ENCODE assay signal across 11 mouse cellular contexts in genomic region chr3:34445354-34445753, GRCm38 (mm10).
DNase-seq lines count a peak whose midpoint lies in the region; ATAC-seq and TF ChIP-seq lines count a peak whose summit lies in the region.
"Had no signal": no experiment of that assay in that cellular context is flagged by ENCODE, and none has a peak within 500 bp of the region (broad histone marks: within the 10 kb centered on the region; RNA-seq: fewer than 3 reads in every experiment).

No protein-coding gene starts in this region.

- H3K9me3 ChIP-seq in forebrain, postnatal 0 days (ENCODE audit: low read length), result no peaks in the 10 kb centered on the region
- peaks cover 8% of the 10 kb centered on the region for H3K9me3 ChIP-seq in midbrain, embryonic 10.5 days (replicated peaks)
- H3K9me3 ChIP-seq in kidney, embryonic 14.5 days (ENCODE audit: control insufficient read depth, low read length), result no peaks in the 10 kb centered on the region

- no peaks in the 10 kb centered on the region for H3K36me3 ChIP-seq in forebrain, postnatal 0 days (ENCODE audit: insufficient read depth)
- H3K36me3 ChIP-seq in midbrain, embryonic 10.5 days, result no peaks in the 10 kb centered on the region
- H3K36me3 ChIP-seq in kidney, embryonic 14.5 days (ENCODE audit: control insufficient read depth, insufficient read depth, low read length), result no peaks in the 10 kb centered on the region
- H3K36me3 ChIP-seq: heart, embryonic 13.5 days; limb, embryonic 12.5 days had no signal

- H3K27ac ChIP-seq in forebrain, postnatal 0 days (ENCODE audit: low read depth, low read length), result peak overlapping the region; percentile 47
- H3K27ac ChIP-seq in midbrain, embryonic 10.5 days (replicated peaks), result peak overlapping the region; percentile 82
- H3K27ac ChIP-seq in kidney, embryonic 14.5 days (ENCODE audit: low read depth, low read length), result no peak overlapping the region
- H3K27ac ChIP-seq: heart, embryonic 13.5 days; limb, embryonic 12.5 days had no signal

- H3K4me1 ChIP-seq in forebrain, postnatal 0 days (ENCODE audit: insufficient read depth), result 0 out of 2 replicates have a peak, but pooled peaks cover 3% of the 10 kb centered on the region
- H3K4me1 ChIP-seq in midbrain, embryonic 10.5 days, result peaks cover 59% of the 10 kb centered on the region
- H3K4me1 ChIP-seq in kidney, embryonic 14.5 days (ENCODE audit: control insufficient read depth, insufficient read depth, low read length), result no peaks in the 10 kb centered on the region

- no peaks in the 10 kb centered on the region for H3K27me3 ChIP-seq in forebrain, postnatal 0 days (ENCODE audit: insufficient read depth, low read length)
- H3K27me3 ChIP-seq in midbrain, embryonic 10.5 days (ENCODE audit: low read depth, poor library complexity, severe bottlenecking), result no peaks in the 10 kb centered on the region
- no peaks in the 10 kb centered on the region for H3K27me3 ChIP-seq in kidney, embryonic 14.5 days (ENCODE audit: control insufficient read depth, insufficient read depth, low read length)
- H3K27me3 ChIP-seq: CH12.LX; heart, embryonic 13.5 days had no signal

- WGBS in forebrain, postnatal 0 days, result 16% methylated on average over 7 of the region's 7 CpGs
- WGBS in midbrain, embryonic 10.5 days, result 37% methylated on average over 7 of the region's 7 CpGs
- 63% methylated on average over 7 of the region's 7 CpGs for WGBS in kidney, embryonic 14.5 days

- no peak overlapping the region for H3K9ac ChIP-seq in forebrain, postnatal 0 days
- H3K9ac ChIP-seq in kidney, embryonic 14.5 days (ENCODE audit: low read depth, low read length), result no peak overlapping the region
- H3K9ac ChIP-seq: heart, embryonic 13.5 days; limb, embryonic 12.5 days had no signal

- no peak overlapping the region for H3K4me3 ChIP-seq in forebrain, postnatal 0 days (ENCODE audit: low read depth, low read length)
- H3K4me3 ChIP-seq in midbrain, embryonic 10.5 days, result no peak overlapping the region
- no peak overlapping the region for H3K4me3 ChIP-seq in kidney, embryonic 14.5 days (ENCODE audit: low read length)
- H3K4me3 ChIP-seq: heart, embryonic 13.5 days; limb, embryonic 12.5 days had no signal

- peak; percentile 44 for DNase-seq in cerebellum, adult 9-11 months
- DNase-seq in cerebellum, adult 8-10 months, result no peak
- DNase-seq in adipocyte (ENCODE audit: low spot score), result peak; percentile 49
- peak; percentile 70 for DNase-seq in forebrain, postnatal 0 days
- peak; percentile 39 for DNase-seq in midbrain, embryonic 10.5 days (ENCODE audit: low spot score)
- no peak for DNase-seq in kidney, postnatal 14 days
- DNase-seq in kidney, postnatal 25 days, result no peak

- TF ChIP-seq CTCF in forebrain, postnatal 0 days (IDR thresholded peaks at IDR 0.05; ENCODE audit: low read depth), result peak; percentile 5; the same call in 1 of the 2 replicates

- ATAC-seq in forebrain, postnatal 0 days, result peak; percentile 75
- no peak for ATAC-seq in kidney, embryonic 14.5 days (ENCODE audit: low FRiP score, low TSS enrichment)

- H3K4me2 ChIP-seq in forebrain, postnatal 0 days (ENCODE audit: low read depth), result no peak overlapping the region
- no peak overlapping the region for H3K4me2 ChIP-seq in kidney, embryonic 14.5 days (replicated peaks; ENCODE audit: low read depth, low read length)
- H3K4me2 ChIP-seq: heart, embryonic 13.5 days; limb, embryonic 12.5 days had no signal

Comparison
In these comparisons a context has a peak if more than half of its experiments do, and no peak if none do; other contexts are left out.
1. DNase-seq: peak in cerebellum, adult 9-11 months (single experiment), adipocyte (single experiment), forebrain, postnatal 0 days (single experiment) and midbrain, embryonic 10.5 days (single experiment); none in cerebellum, adult 8-10 months (single experiment), kidney, postnatal 14 days (single experiment) and kidney, postnatal 25 days (0 of 2).